Mouse (Mus musculus) cerebellum, adult 2 months (tissue): ENCODE data around the gene Tedc1.

Experiments
- CTCF ChIP-seq: fragments of 200-500 bp; IDR thresholded peaks from 2 replicates; pipeline ENCODE4 v1.5.1; 2011; ENCODE audit warnings: low read depth, mild to moderate bottlenecking, control low read depth, low read length, moderate library complexity, borderline replicate concordance; ENCODE audit not compliant: insufficient read depth
- POLR2A ChIP-seq: fragments of 200-500 bp; IDR thresholded peaks from 2 replicates; pipeline ENCODE4 v1.6.1; 2011; ENCODE audit warnings: low read length, control low read depth, borderline replicate concordance; ENCODE audit not compliant: insufficient read depth

- TF ChIP-seq CTCF: no peak
- TF ChIP-seq POLR2A: no peak
Observed at GRCm38 (mm10) chr12:113134502-113134901, 21.7 kb upstream of the Tedc1 start.
